In genomic region chr2:135761226-135761802, GRCm38 (mm10) we compare ENCODE assay signal across 14 mouse cellular contexts.
DNase-seq lines count a peak whose midpoint lies in the region; ATAC-seq and TF ChIP-seq lines count a peak whose summit lies in the region.
"Had no signal": no experiment of that assay in that cellular context is flagged by ENCODE, and none has a peak within 500 bp of the region (broad histone marks: within the 10 kb centered on the region; RNA-seq: fewer than 3 reads in every experiment).

No protein-coding gene starts in this region.

- no peaks in the 10 kb centered on the region for H3K36me3 ChIP-seq in embryonic facial prominence, embryonic 12.5 days
- H3K36me3 ChIP-seq in embryonic facial prominence, embryonic 10.5 days (replicated peaks), result no peaks in the 10 kb centered on the region
- no peaks in the 10 kb centered on the region for H3K36me3 ChIP-seq in intestine, embryonic 15.5 days
- H3K36me3 ChIP-seq in intestine, postnatal 0 days (ENCODE audit: control insufficient read depth, insufficient read depth), result no peaks in the 10 kb centered on the region
- no peaks in the 10 kb centered on the region for H3K36me3 ChIP-seq in forebrain, postnatal 0 days (ENCODE audit: insufficient read depth)
- H3K36me3 ChIP-seq: G1E had no signal

- H3K4me3 ChIP-seq in embryonic facial prominence, embryonic 12.5 days, result no peak overlapping the region
- H3K4me3 ChIP-seq in embryonic facial prominence, embryonic 10.5 days, result no peak overlapping the region
- H3K4me3 ChIP-seq in intestine, embryonic 15.5 days (replicated peaks), result no peak overlapping the region
- H3K4me3 ChIP-seq in intestine, postnatal 0 days (ENCODE audit: low read depth, low read length), result no peak overlapping the region
- H3K4me3 ChIP-seq in forebrain, postnatal 0 days (ENCODE audit: low read depth, low read length), result no peak overlapping the region

- TF ChIP-seq CTCF in intestine, postnatal 0 days (IDR thresholded peaks at IDR 0.05; ENCODE audit: low read depth), result no peak
- no peak for TF ChIP-seq CTCF in forebrain, postnatal 0 days (IDR thresholded peaks at IDR 0.05; ENCODE audit: low read depth)

- no peak for DNase-seq in embryonic facial prominence, embryonic 10.5 days (ENCODE audit: low spot score)
- DNase-seq in adipocyte (ENCODE audit: low spot score), result peak; percentile 26
- no peak for DNase-seq in forebrain, postnatal 0 days
- DNase-seq in left cerebral cortex, adult 18-20 months (ENCODE audit: low spot score in 2 of 2), result no peak
- DNase-seq: lung, adult 18-20 months; thymus, adult 2 months had no signal

- H3K9me3 ChIP-seq in embryonic facial prominence, embryonic 12.5 days, result no peaks in the 10 kb centered on the region
- H3K9me3 ChIP-seq in embryonic facial prominence, embryonic 10.5 days, result no peaks in the 10 kb centered on the region
- no peaks in the 10 kb centered on the region for H3K9me3 ChIP-seq in intestine, embryonic 15.5 days
- no peaks in the 10 kb centered on the region for H3K9me3 ChIP-seq in intestine, postnatal 0 days (ENCODE audit: control insufficient read depth)
- H3K9me3 ChIP-seq in forebrain, postnatal 0 days (ENCODE audit: low read length), result no peaks in the 10 kb centered on the region

- WGBS in embryonic facial prominence, embryonic 12.5 days, result 73% methylated on average over 8 of the region's 8 CpGs
- WGBS in embryonic facial prominence, embryonic 10.5 days, result 89% methylated on average over 8 of the region's 8 CpGs
- WGBS in intestine, embryonic 15.5 days, result 76% methylated on average over 8 of the region's 8 CpGs
- WGBS in intestine, postnatal 0 days, result 75% methylated on average over 8 of the region's 8 CpGs
- WGBS in forebrain, postnatal 0 days, result 88% methylated on average over 8 of the region's 8 CpGs

- H3K27me3 ChIP-seq in embryonic facial prominence, embryonic 12.5 days, result no peaks in the 10 kb centered on the region
- no peaks in the 10 kb centered on the region for H3K27me3 ChIP-seq in embryonic facial prominence, embryonic 10.5 days (replicated peaks; ENCODE audit: low read depth, poor library complexity, severe bottlenecking)
- H3K27me3 ChIP-seq in intestine, embryonic 15.5 days (replicated peaks), result no peaks in the 10 kb centered on the region
- H3K27me3 ChIP-seq in intestine, postnatal 0 days (replicated peaks; ENCODE audit: control insufficient read depth, insufficient read depth, low read length), result no peaks in the 10 kb centered on the region
- no peaks in the 10 kb centered on the region for H3K27me3 ChIP-seq in forebrain, postnatal 0 days (ENCODE audit: insufficient read depth, low read length)

- H3K4me1 ChIP-seq in embryonic facial prominence, embryonic 12.5 days, result peaks cover 12% of the 10 kb centered on the region; the same call in 1 of the 2 replicates
- H3K4me1 ChIP-seq in embryonic facial prominence, embryonic 10.5 days, result peaks cover 10% of the 10 kb centered on the region
- 0 out of 2 replicates have a peak, but pooled peaks cover 2% of the 10 kb centered on the region for H3K4me1 ChIP-seq in intestine, embryonic 15.5 days (replicated peaks)
- no peaks in the 10 kb centered on the region for H3K4me1 ChIP-seq in intestine, postnatal 0 days (replicated peaks; ENCODE audit: control insufficient read depth, insufficient read depth, low read length)
- no peaks in the 10 kb centered on the region for H3K4me1 ChIP-seq in forebrain, postnatal 0 days (ENCODE audit: insufficient read depth)

- no peak overlapping the region for H3K4me2 ChIP-seq in embryonic facial prominence, embryonic 12.5 days (replicated peaks)
- H3K4me2 ChIP-seq in intestine, embryonic 15.5 days (replicated peaks), result no peak overlapping the region
- no peak overlapping the region for H3K4me2 ChIP-seq in intestine, postnatal 0 days (replicated peaks; ENCODE audit: low read depth)
- no peak overlapping the region for H3K4me2 ChIP-seq in forebrain, postnatal 0 days (ENCODE audit: low read depth)

- H3K9ac ChIP-seq in embryonic facial prominence, embryonic 12.5 days, result no peak overlapping the region
- no peak overlapping the region for H3K9ac ChIP-seq in intestine, embryonic 15.5 days
- H3K9ac ChIP-seq in intestine, postnatal 0 days (ENCODE audit: low read depth, low read length), result no peak overlapping the region
- H3K9ac ChIP-seq in forebrain, postnatal 0 days, result no peak overlapping the region

- 0 out of 2 replicates have a peak, but pooled peaks have one; percentile 28 for ATAC-seq in embryonic facial prominence, embryonic 12.5 days (ENCODE audit: insufficient number of reproducible peaks, insufficient read depth, low FRiP score, low TSS enrichment)
- ATAC-seq in intestine, embryonic 15.5 days, result peak; percentile 51; the same call in 1 of the 2 replicates
- ATAC-seq in intestine, postnatal 0 days, result no peak
- 0 out of 2 replicates have a peak, but pooled peaks have one; percentile 43 for ATAC-seq in megakaryocyte, adult 5-6 weeks (ENCODE audit: poor library complexity, severe bottlenecking)
- no peak for ATAC-seq in forebrain, postnatal 0 days
- ATAC-seq: forebrain, embryonic 14.5 days had no signal

- no peak overlapping the region for H3K27ac ChIP-seq in embryonic facial prominence, embryonic 12.5 days
- H3K27ac ChIP-seq in embryonic facial prominence, embryonic 10.5 days (replicated peaks), result no peak overlapping the region
- no peak overlapping the region for H3K27ac ChIP-seq in intestine, embryonic 15.5 days
- H3K27ac ChIP-seq in intestine, postnatal 0 days (ENCODE audit: low read depth, low read length), result no peak overlapping the region
- H3K27ac ChIP-seq in forebrain, postnatal 0 days (ENCODE audit: low read depth, low read length), result no peak overlapping the region
- H3K27ac ChIP-seq: kidney, postnatal 0 days; macrophage had no signal

Comparison
In these comparisons a context has a peak if more than half of its experiments do, and no peak if none do; other contexts are left out.
1. ATAC-seq: peak in embryonic facial prominence, embryonic 12.5 days (single experiment), intestine, embryonic 15.5 days (single experiment) and megakaryocyte, adult 5-6 weeks (single experiment); none in intestine, postnatal 0 days (single experiment) and forebrain, postnatal 0 days (single experiment).